Mouse (Mus musculus) hematopoietic stem cell, adult 5-6 weeks (primary cell): Measurements from ENCODE around the gene Hc. TPM values are rescaled to one million over a fixed set of nuclear protein-coding genes. Genes with fewer than 3 reads are reported as not detected.

ENCODE experiments used
- ATAC-seq, 2 experiments: fragments of 125-278 bp in 1 of 2; replicated peaks in 1 of 2; 2 replicates each; pipeline ENCODE4 v1.8.0; 2016 to 2017; ENCODE audit warnings: inconsistent platforms in 2 of 2, mild to moderate bottlenecking in 2 of 2, moderate number of reproducible peaks in 2 of 2, low read depth in 1 of 2, moderate TSS enrichment in 1 of 2; ENCODE audit not compliant: low FRiP score in 2 of 2, poor library complexity in 2 of 2, severe bottlenecking in 2 of 2, insufficient read depth in 1 of 2, low TSS enrichment in 1 of 2
- total RNA-seq: library from RNA; stranded (forward); fragments of 172-1452, 232-1000 nt; gene quantifications from 2 replicates; pipeline ENCODE4 v1.2.3, GENCODE M21; 2017

Gene Hc
- total RNA-seq, 1 experiment from 2014 or later, result not detected

- no peak for ATAC-seq
These were observed 68.2 kb downstream of the Hc start for GRCm38 (mm10) chr2:34992729-34993695.

GRCm38 (mm10) chr2:34991966-34992365 lies 69.3 kb downstream of the Hc start:
- ATAC-seq, result no peak

GRCm38 (mm10) chr2:34989749-34990148 lies 71.5 kb downstream of the Hc start:
- no peak for ATAC-seq

- no peak for ATAC-seq
These were observed 73.6 kb downstream of the Hc start for GRCm38 (mm10) chr2:34987595-34987994.

- ATAC-seq, result no peak
These were observed 76.4 kb downstream of the Hc start for GRCm38 (mm10) chr2:34984885-34985284.

- ATAC-seq, result no peak
These were observed 78.1 kb downstream of the Hc start for GRCm38 (mm10) chr2:34982906-34983698.

- no peak for ATAC-seq
These were observed 79.0 kb downstream of the Hc start for GRCm38 (mm10) chr2:34982096-34982724.

GRCm38 (mm10) chr2:34979459-34980011 lies 81.7 kb downstream of the Hc start:
- ATAC-seq, result 0 out of 4 replicates have a peak, but pooled peaks have one; percentile 16 to 40

- ATAC-seq, result no peak
These were observed 83.0 kb downstream of the Hc start for GRCm38 (mm10) chr2:34978226-34978625.

- ATAC-seq, result peak; percentile 43 to 63
These were observed 84.1 kb downstream of the Hc start for GRCm38 (mm10) chr2:34976945-34977658.

GRCm38 (mm10) chr2:34976447-34976846 lies 84.8 kb downstream of the Hc start:
- ATAC-seq, result peak; percentile 44 to 52; a peak in 1 of 4 replicates

GRCm38 (mm10) chr2:34973087-34973486 lies 88.2 kb downstream of the Hc start:
- ATAC-seq, result no peak

- ATAC-seq, result no peak
These were observed 90.0 kb downstream of the Hc start for GRCm38 (mm10) chr2:34971080-34971888.

- ATAC-seq, result peak in 1 of 2 experiments; percentile 62; a peak in 2 of 4 replicates
These were observed 91.0 kb downstream of the Hc start for GRCm38 (mm10) chr2:34970092-34970750.

GRCm38 (mm10) chr2:34969166-34969565 lies 92.1 kb downstream of the Hc start:
- ATAC-seq, result no peak
